Mouse (Mus musculus) liver, postnatal 0 days (tissue): Measurements from ENCODE around the gene Nol4l. TPM values are rescaled to one million over a fixed set of nuclear protein-coding genes. Genes with fewer than 3 reads are reported as not detected.

ENCODE experiments used
- ATAC-seq: fragments of 200-750 bp; cut with Nextera tagmentation; 2 replicates; pipeline ENCODE4 v1.8.0; 2017; ENCODE audit warnings: mild to moderate bottlenecking, moderate library complexity
- DNase-seq: peaks from one replicate; pipeline ENCODE4 v3.0.0-alpha.2; 2016
- H3K27ac ChIP-seq: fragments of 300-500 bp; sonication (generic); 2 replicates; pipeline ENCODE4 v1.5.1; 2014; ENCODE audit warnings: antibody characterized with exemption, moderate library complexity, mild to moderate bottlenecking, low read depth
- H3K27me3 ChIP-seq: fragments of 300-500 bp; sonication (generic); 2 replicates; pipeline ENCODE4 v1.6.1; 2014; ENCODE audit warnings: low read length, control low read depth, mixed read lengths; ENCODE audit not compliant: insufficient read depth
- H3K36me3 ChIP-seq: fragments of 300-500 bp; sonication (generic); replicated peaks from 2 replicates; pipeline ENCODE4 v1.6.1; 2014; ENCODE audit warnings: mild to moderate bottlenecking, control low read depth, low read length, moderate library complexity, mixed read lengths; ENCODE audit not compliant: insufficient read depth
- H3K4me1 ChIP-seq: fragments of 300-500 bp; sonication (generic); 2 replicates; pipeline ENCODE4 v1.6.1; 2014; ENCODE audit warnings: antibody characterized with exemption, mild to moderate bottlenecking, control low read depth; ENCODE audit not compliant: insufficient read depth
- H3K4me2 ChIP-seq: fragments of 300-500 bp; sonication (generic); 2 replicates; pipeline ENCODE4 v1.6.1; 2014; ENCODE audit warnings: low read depth, mild to moderate bottlenecking, low read length, moderate library complexity, mixed read lengths
- H3K4me3 ChIP-seq: fragments of 300-500 bp; sonication (generic); 2 replicates; pipeline ENCODE4 v1.5.1; 2014; ENCODE audit warnings: low read depth, low read length
- H3K9ac ChIP-seq: fragments of 300-500 bp; sonication (generic); replicated peaks from 2 replicates; pipeline ENCODE4 v1.6.1; 2014; ENCODE audit warnings: mild to moderate bottlenecking, moderate library complexity
- H3K9me3 ChIP-seq: fragments of 300-500 bp; sonication (generic); 2 replicates; pipeline ENCODE4 v1.6.1; 2016; ENCODE audit warnings: mild to moderate bottlenecking, control low read depth, low read length, mixed read lengths
- CTCF ChIP-seq: sonication (generic); IDR thresholded peaks from 2 replicates; pipeline ENCODE4 v1.5.1; 2016; ENCODE audit warnings: antibody characterized with exemption, low read depth
- EP300 ChIP-seq: IDR thresholded peaks from 2 replicates; pipeline ENCODE4 v1.6.1; 2016; ENCODE audit warnings: antibody characterized with exemption, low read depth, mild to moderate bottlenecking
- WGBS: fragments of 180-500 bp; shearing (Covaris S2); extraction: QIAGEN DNeasy Blood & Tissue Kit; methylation state at CpG from one replicate; pipeline ENCODE4 v1.1.7; 2014; ENCODE audit not compliant: insufficient replicate concordance; 5-methylcytosine and 5-hydroxymethylcytosine counted together
- polyA plus RNA-seq: library from polyadenylated mRNA; unstranded; fragments of >200 nt; fragmentation: Nextera tagmentation; extraction: Ambion mirVana; gene quantifications from 2 replicates; pipeline ENCODE4 v1.2.1, GENCODE M21; 2015

The Nol4l gene
- polyA plus RNA-seq, 1 experiment from 2014 or later, result 1.7 TPM

DNA sequence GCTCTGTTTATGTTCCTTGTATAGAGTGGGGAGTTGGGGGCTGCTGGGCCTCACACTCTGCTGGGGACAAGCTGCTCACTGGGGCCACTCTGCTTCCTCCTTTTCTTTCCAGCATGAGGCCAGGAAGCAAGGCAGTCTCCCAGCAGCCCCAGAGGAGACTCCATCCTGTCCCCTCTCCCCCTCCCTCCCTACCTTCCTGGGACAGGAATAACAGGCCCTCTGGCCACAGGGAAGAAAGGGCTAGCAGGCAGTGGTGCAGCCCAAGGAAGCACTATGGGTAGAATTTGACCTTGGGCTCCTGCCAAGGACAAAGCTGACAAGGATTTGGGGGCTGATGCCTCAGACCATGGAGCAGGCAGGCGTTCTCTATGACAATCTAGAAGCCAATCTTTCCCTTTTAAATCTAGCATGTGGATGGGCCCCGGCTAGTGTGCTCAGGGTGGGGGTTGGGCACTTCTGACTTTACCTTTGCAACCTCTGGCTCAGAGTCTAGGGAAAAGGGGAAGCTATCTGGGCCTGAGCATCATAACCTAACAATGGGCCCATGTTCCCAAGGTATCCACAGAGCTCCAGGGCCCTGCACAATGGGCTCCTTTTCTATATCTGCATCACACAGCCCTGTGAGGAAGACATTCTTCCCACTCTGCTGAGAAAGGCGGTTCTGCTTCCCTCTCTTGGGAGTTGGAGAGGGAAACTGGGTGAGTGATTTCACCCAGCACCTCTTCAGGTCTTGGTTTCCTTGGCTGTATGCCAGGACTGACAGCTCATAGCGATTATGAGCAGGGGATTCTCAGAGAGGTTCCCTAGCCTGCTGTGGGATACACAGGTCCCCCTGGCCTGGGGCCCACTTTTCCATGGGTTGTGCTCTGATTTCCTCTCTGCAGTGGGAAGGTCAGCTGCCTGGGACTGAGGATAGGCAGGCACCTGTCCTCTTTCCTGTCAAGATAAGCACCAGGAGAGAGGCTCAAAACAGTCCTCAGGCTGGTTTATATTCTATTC, 54.4 kb downstream of the Nol4l start:
- no peak overlapping the region for H3K9ac ChIP-seq
- H3K36me3 ChIP-seq, result no peaks in the 10 kb centered on the region
- H3K27me3 ChIP-seq, result no peaks in the 10 kb centered on the region
- no peaks in the 10 kb centered on the region; the same call in 1 of the 2 replicates for H3K4me1 ChIP-seq
- DNase-seq (no peak), ATAC-seq (peak; percentile 27; the same call in 1 of the 2 replicates)
- TF ChIP-seq EP300 (no peak), CTCF (no peak)
- no peak overlapping the region for H3K4me3 ChIP-seq
- WGBS, result 49% methylated on average over 4 of the region's 4 CpGs
- H3K27ac ChIP-seq, result 0 out of 2 replicates have a peak overlapping the region, but pooled peaks have one; percentile 34
- H3K4me2 ChIP-seq, result no peak overlapping the region
- no peaks in the 10 kb centered on the region for H3K9me3 ChIP-seq

DNA sequence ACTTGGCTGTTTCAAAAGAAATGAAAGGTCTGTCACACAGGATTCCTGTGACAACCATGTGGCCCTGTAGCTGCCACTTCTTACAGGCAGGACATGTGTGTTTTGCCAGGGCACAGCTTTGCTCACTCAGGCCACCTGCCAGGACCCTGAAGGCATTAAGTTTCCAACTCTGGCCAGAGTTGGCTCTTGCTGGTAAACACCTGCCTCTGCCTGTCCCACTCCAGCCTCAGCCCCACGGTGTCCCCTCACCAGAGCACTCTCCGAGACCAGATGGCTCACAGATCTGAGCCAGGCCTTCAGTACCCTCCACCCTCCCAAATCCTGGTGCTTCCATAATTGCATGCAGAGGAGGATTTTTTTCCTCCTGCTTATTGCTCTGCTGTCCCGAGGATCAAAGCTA, 58.8 kb downstream of the Nol4l start:
- Histone ChIP-seq H3K27me3 (no peaks in the 10 kb centered on the region), H3K4me1 (peaks cover 5% of the 10 kb centered on the region; the same call in 1 of the 2 replicates), H3K9ac (no peak overlapping the region), H3K9me3 (no peaks in the 10 kb centered on the region), H3K4me2 (no peak overlapping the region), H3K36me3 (no peaks in the 10 kb centered on the region), H3K27ac (no peak overlapping the region), H3K4me3 (no peak overlapping the region)
- DNase-seq (no peak), ATAC-seq (no peak)
- 79% methylated on average over 3 of the region's 3 CpGs for WGBS
- TF ChIP-seq CTCF (no peak), EP300 (no peak)

DNA sequence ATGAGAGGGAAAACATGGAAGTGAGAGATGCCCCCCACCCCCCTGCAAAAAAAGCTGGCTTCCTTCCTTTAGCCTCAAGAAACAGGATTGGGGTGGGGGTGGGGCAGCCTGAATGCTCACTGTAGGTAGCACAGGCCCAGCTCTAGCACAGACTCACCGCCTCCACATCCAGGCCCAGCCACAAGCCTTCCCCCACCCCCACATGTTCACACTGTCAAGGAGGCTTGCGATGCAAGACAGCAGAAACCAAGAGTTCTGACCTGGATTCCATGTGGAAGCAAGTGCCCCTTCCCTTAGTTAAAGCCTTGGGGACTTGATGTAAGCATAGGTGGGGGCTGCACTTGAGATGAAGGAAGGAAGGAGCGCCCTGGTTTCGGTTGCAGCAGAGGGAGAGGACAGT, 60.0 kb downstream of the Nol4l start:
- H3K27ac ChIP-seq, result no peak overlapping the region
- no peak for ATAC-seq

DNA sequence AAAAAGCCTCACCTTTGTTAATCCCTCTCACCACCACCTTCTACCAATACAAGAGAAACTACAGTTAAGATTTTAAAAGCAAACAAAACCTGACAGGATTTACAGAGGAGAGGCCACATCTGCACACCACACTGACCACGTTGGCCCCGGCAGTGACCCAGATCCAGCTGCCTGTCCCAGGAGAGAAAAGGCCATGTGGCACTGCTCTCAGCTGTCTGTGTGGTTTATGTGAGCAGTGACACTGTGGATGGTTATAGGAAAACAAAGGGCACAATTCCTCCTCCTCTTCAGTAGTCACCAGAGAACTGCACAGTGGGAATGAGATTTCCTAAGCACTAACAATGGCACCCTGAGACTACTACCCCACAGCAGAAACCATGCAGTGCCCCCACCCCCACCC, 60.5 kb downstream of the Nol4l start:
- no peak overlapping the region for H3K4me3 ChIP-seq
- 47% methylated on average over 2 of the region's 2 CpGs for WGBS
- no peak overlapping the region for H3K4me2 ChIP-seq
- H3K4me1 ChIP-seq, result peaks cover 5% of the 10 kb centered on the region; the same call in 1 of the 2 replicates
- ATAC-seq (no peak), DNase-seq (no peak)
- no peak for TF ChIP-seq EP300
- no peak for TF ChIP-seq CTCF
- H3K27me3 ChIP-seq, result no peaks in the 10 kb centered on the region
- no peak overlapping the region for H3K27ac ChIP-seq
- no peak overlapping the region for H3K9ac ChIP-seq
- H3K36me3 ChIP-seq, result no peaks in the 10 kb centered on the region
- no peaks in the 10 kb centered on the region for H3K9me3 ChIP-seq

More for the DNA sequence above, 60.0 kb downstream of the Nol4l start:
- H3K4me2 ChIP-seq, result no peak overlapping the region
- no peak overlapping the region for H3K4me3 ChIP-seq
- H3K9ac ChIP-seq, result no peak overlapping the region
- no peaks in the 10 kb centered on the region for H3K36me3 ChIP-seq
- no peak for TF ChIP-seq CTCF
- TF ChIP-seq EP300, result no peak
- H3K4me1 ChIP-seq, result peaks cover 5% of the 10 kb centered on the region; the same call in 1 of the 2 replicates
- no peaks in the 10 kb centered on the region for H3K9me3 ChIP-seq
- no peak for DNase-seq
- WGBS, result 67% methylated on average over 4 of the region's 4 CpGs
- H3K27me3 ChIP-seq, result no peaks in the 10 kb centered on the region

DNA sequence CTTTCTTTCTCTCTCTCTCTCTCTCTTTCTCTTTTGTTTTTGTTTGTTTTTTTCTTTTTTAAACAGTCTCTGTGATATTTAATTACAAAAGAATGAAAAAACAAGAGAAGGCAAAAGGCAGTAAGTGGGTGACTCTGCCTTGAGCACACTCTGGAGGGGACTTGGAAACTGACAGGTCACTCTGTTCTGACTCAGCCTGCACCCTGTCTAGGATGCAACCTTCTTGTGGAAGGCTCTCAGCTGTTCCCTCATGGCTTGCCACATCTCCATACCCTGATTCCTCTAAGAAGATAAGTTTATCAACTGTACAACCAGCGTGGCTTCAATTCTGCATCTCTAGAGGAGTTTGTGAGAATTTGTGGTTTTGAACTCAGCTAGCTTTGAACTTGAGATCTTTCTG, 62.4 kb downstream of the Nol4l start:
- no peak overlapping the region for H3K9ac ChIP-seq
- ATAC-seq, result no peak
- no peak overlapping the region for H3K27ac ChIP-seq
- no peak overlapping the region for H3K4me3 ChIP-seq
- no peaks in the 10 kb centered on the region for H3K27me3 ChIP-seq
- no peak overlapping the region for H3K4me2 ChIP-seq
- H3K9me3 ChIP-seq, result no peaks in the 10 kb centered on the region
- 42% methylated on average over 1 of the region's 1 CpGs for WGBS
- no peaks in the 10 kb centered on the region for H3K36me3 ChIP-seq
- no peak for DNase-seq
- TF ChIP-seq EP300 (no peak), CTCF (no peak)
- H3K4me1 ChIP-seq, result peaks cover 5% of the 10 kb centered on the region; the same call in 1 of the 2 replicates

DNA sequence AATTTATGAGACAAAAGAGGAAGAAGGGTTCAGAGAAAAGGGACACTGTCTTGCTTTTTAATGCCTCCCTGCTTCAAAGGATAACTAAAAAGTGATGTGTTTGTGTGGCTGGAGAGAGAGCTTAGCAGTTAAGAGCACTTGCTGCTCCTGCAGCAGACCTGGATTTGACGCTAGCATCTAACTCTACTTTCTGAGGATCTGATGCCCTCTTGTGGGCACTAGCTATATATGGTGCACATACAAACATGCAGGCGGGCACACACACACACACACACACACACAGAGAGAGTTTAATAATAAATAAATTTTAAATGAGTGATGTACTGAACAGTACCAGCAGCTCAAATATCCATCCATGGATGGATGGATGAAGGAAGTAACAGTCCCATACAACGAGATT, 66.5 kb downstream of the Nol4l start:
- H3K27me3 ChIP-seq, result no peaks in the 10 kb centered on the region
- no peak overlapping the region for H3K4me3 ChIP-seq
- 86% methylated on average over 3 of the region's 3 CpGs for WGBS
- no peak overlapping the region for H3K27ac ChIP-seq
- DNase-seq (no peak), ATAC-seq (no peak)
- TF ChIP-seq EP300 (no peak), CTCF (peak; percentile 51; the same call in 1 of the 2 replicates)
- H3K9me3 ChIP-seq, result no peaks in the 10 kb centered on the region
- no peaks in the 10 kb centered on the region for H3K36me3 ChIP-seq
- peaks cover 4% of the 10 kb centered on the region for H3K4me1 ChIP-seq
- no peak overlapping the region for H3K9ac ChIP-seq
- no peak overlapping the region for H3K4me2 ChIP-seq
